Mouse (Mus musculus): ENCODE results near the gene Gpc1. TPM values are rescaled to one million over a fixed set of nuclear protein-coding genes. Genes with fewer than 3 reads are reported as not detected.

Gpc1 gene
- 0.76 TPM for polyA plus RNA-seq (2014; fragmentation: Illumina TruSeq; extraction: RNeasy Lipid Tissue Mini Kit (QIAGEN cat#74804); ENCODE audit: low read depth, low replicate concordance)

GRCm38 (mm10) chr1:92831188-92832001 lies at the start of gene Gpc1:
Gene Gpc1 (plus strand): TSS chr1:92831645.

DNA sequence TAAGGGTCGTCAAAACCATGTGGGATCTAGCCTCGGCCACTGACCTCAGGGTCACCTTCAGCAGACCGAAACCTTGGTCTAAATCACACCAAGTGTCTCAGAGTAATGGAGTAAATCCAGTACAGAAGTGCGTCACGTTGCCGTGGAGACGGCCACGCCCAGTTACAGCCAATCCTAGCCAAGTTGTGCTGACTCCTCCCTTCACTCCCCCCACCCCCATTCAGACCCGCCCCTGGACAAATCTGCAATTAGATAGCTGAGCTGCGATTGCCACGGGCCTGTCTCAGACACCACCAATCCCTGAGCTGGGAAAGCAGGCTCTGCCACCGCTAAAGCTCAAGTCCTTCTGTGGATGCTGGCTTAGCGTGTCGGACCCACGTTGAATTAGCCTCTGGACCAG lies 71.3 kb downstream of the Gpc1 start, which contains the start of gene Ankmy1:
Gene Ankmy1, minus strand, starts transcription at position 121 of the 400 bp plus-strand sequence.

DNA sequence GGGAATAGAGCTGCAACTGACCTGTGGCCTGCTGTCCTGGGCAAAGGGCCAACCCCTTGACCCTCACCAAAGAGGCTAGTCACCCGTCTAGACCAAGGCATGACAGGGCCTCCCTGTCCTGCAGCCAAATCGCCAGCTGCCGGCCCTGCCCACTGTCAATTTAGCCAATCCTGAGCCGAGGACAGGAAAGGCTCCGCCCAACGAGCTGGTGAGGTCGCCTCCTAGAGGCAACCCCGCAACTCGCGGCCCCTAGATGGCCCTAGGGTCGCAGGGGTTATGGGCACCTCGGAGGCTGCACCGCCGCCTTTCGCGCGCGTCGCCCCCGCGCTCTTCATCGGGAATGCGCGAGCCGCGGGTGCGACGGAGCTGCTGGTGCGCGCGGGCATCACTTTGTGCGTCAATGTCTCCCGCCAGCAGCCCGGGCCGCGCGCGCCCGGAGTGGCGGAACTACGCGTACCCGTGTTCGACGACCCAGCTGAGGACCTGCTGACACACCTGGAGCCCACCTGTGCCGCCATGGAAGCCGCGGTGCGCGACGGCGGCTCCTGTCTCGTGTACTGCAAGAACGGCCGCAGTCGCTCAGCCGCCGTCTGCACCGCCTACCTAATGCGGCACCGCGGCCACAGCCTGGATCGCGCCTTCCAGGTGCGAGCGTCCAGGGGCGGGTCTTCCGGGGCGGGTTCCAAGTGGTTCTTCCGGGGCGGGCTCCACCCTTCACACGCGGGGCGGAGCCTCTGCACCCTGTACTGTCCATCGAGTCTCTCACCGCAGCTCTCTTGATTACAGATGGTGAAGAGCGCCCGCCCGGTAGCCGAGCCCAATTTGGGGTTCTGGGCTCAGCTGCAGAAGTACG lies 75.6 kb downstream of the Gpc1 start, which contains the start of gene Dusp28:
Gene Dusp28, plus strand, starts transcription at position 203 of the 853 bp plus-strand sequence.

Other genes starting within 250 kb of the Gpc1 start
- not detected for gene Olfr1412, start 245.9 kb upstream of the Gpc1 start, polyA plus RNA-seq (2014; fragmentation: Illumina TruSeq; extraction: RNeasy Lipid Tissue Mini Kit (QIAGEN cat#74804); ENCODE audit: low read depth, low replicate concordance)
- gene Olfr1411, start 237.2 kb upstream of the Gpc1 start, polyA plus RNA-seq (2014; fragmentation: Illumina TruSeq; extraction: RNeasy Lipid Tissue Mini Kit (QIAGEN cat#74804); ENCODE audit: low read depth, low replicate concordance), result not detected
- gene Olfr1410, start 225.9 kb upstream of the Gpc1 start, polyA plus RNA-seq (2014; fragmentation: Illumina TruSeq; extraction: RNeasy Lipid Tissue Mini Kit (QIAGEN cat#74804); ENCODE audit: low read depth, low replicate concordance), result not detected
- gene Olfr12, start 213.9 kb upstream of the Gpc1 start, polyA plus RNA-seq (2014; fragmentation: Illumina TruSeq; extraction: RNeasy Lipid Tissue Mini Kit (QIAGEN cat#74804); ENCODE audit: low read depth, low replicate concordance), result not detected
- gene Cops9, start 189.7 kb upstream of the Gpc1 start, polyA plus RNA-seq (2014; fragmentation: Illumina TruSeq; extraction: RNeasy Lipid Tissue Mini Kit (QIAGEN cat#74804); ENCODE audit: low read depth, low replicate concordance), result 108 TPM
- gene Otos, start 182.8 kb upstream of the Gpc1 start, polyA plus RNA-seq (2014; fragmentation: Illumina TruSeq; extraction: RNeasy Lipid Tissue Mini Kit (QIAGEN cat#74804); ENCODE audit: low read depth, low replicate concordance), result not detected
- not detected for gene Ankmy1, start 71.3 kb downstream of the Gpc1 start, polyA plus RNA-seq (2014; fragmentation: Illumina TruSeq; extraction: RNeasy Lipid Tissue Mini Kit (QIAGEN cat#74804); ENCODE audit: low read depth, low replicate concordance)
- 8.3 TPM for gene Dusp28, start 75.3 kb downstream of the Gpc1 start, polyA plus RNA-seq (2014; fragmentation: Illumina TruSeq; extraction: RNeasy Lipid Tissue Mini Kit (QIAGEN cat#74804); ENCODE audit: low read depth, low replicate concordance)
- 2.9 TPM for gene Rnpepl1, start 79.1 kb downstream of the Gpc1 start, polyA plus RNA-seq (2014; fragmentation: Illumina TruSeq; extraction: RNeasy Lipid Tissue Mini Kit (QIAGEN cat#74804); ENCODE audit: low read depth, low replicate concordance)
- 2.2 TPM for gene Capn10, start 102.7 kb downstream of the Gpc1 start, polyA plus RNA-seq (2014; fragmentation: Illumina TruSeq; extraction: RNeasy Lipid Tissue Mini Kit (QIAGEN cat#74804); ENCODE audit: low read depth, low replicate concordance)
- 0.76 TPM for gene Gpr35, start 119.2 kb downstream of the Gpc1 start, polyA plus RNA-seq (2014; fragmentation: Illumina TruSeq; extraction: RNeasy Lipid Tissue Mini Kit (QIAGEN cat#74804); ENCODE audit: low read depth, low replicate concordance)
- not detected for gene Aqp12, start 174.7 kb downstream of the Gpc1 start, polyA plus RNA-seq (2014; fragmentation: Illumina TruSeq; extraction: RNeasy Lipid Tissue Mini Kit (QIAGEN cat#74804); ENCODE audit: low read depth, low replicate concordance)